8 mouse cellular contexts compared by ENCODE assay signal in the genomic region with DNA sequence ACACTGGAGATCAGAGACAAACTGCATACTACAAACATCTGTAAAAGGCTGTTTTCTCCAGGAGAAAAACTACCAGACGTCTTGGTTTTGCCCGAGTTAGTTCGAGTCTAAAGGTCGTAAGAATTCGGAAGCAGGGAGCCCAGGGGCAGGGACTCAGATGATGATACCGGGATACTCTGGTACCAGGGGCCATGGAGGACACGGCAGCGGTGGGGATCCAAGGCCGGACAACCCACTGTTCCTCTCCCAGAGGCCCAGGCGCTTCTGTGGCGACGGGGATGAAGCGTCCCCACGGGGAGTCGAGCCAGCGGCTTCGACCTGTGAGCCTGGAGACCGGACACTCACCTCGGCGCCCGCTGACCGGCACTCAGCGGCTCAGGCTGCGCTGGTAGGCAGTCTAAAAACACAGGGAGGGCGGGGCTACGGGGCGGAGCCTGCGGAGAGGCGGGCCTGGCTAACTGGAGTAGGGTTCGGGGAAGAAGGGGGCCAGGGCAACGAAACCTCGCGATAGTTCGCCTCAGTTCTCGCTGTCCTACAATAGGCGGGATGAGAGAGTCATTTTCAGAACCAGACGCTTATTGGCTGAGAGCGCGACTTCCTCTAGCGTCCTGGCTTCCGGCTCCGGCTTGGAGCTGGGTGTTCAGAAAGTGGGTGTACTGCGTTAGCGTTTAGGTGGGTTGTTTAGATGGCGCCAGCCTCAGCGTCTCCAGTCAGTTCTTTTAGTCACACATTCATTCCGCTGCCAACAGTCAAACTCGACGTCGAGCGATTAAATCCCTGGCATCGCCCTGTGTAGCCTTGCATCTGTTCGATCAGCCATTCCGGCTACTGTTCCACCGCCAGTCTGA. TPM values are rescaled to one million over a fixed set of nuclear protein-coding genes. Genes with fewer than 3 reads are reported as not detected.
DNase-seq lines count a peak whose midpoint lies in the region; ATAC-seq and TF ChIP-seq lines count a peak whose summit lies in the region.

Gene Lrrc28 (minus strand): TSS at position 436 of the 848 bp plus-strand sequence.

- TF ChIP-seq POLR2A in cortical plate, adult 2 months (IDR thresholded peaks at IDR 0.05; ENCODE audit: extremely low read depth, insufficient read depth, low read length): peak; percentile 100

- ATAC-seq in activated CD4-positive, CD25-positive, alpha-beta regulatory T cell, adult 4 months: peak; percentile 99

- H3K36me3 ChIP-seq in megakaryocyte, embryonic 14.5 days (replicated peaks; ENCODE audit: low read length): peaks cover 10% of the 10 kb centered on the region

- no peaks in the 10 kb centered on the region for H3K27me3 ChIP-seq in megakaryocyte, embryonic 14.5 days (replicated peaks)

- no peak for TF ChIP-seq CTCF in cortical plate, adult 2 months (IDR thresholded peaks at IDR 0.05; ENCODE audit: extremely low read depth, insufficient read depth, low read length)

- no peaks in the 10 kb centered on the region for H3K9me3 ChIP-seq in megakaryocyte, embryonic 14.5 days

- peak within 1 kb of the TSS; percentile 78 for H3K4me3 ChIP-seq in cortical plate, adult 2 months (ENCODE audit: insufficient read depth, low read length)
- peak within 1 kb of the TSS; percentile 99 for H3K4me3 ChIP-seq in megakaryocyte, embryonic 14.5 days (replicated peaks)

- peak; percentile 99 for DNase-seq in gastrocnemius, adult 8-10 months (ENCODE audit: low spot score in 2 of 2)
- peak; percentile 98 for DNase-seq in hindlimb bud, embryonic 11.5 days (ENCODE audit: extremely low spot score, low read depth, low spot score)
- DNase-seq in left cerebral cortex, adult 8-10 months (ENCODE audit: low spot score in 2 of 2): peak; percentile 96 to 98
- DNase-seq in right cerebral cortex, postnatal 10 days (ENCODE audit: low spot score in 2 of 2): peak; percentile 99 to 100
- peak; percentile 96 for DNase-seq in urinary bladder, postnatal 25 days (ENCODE audit: low spot score)

- peak within 1 kb of the TSS; percentile 42 for H3K27ac ChIP-seq in cortical plate, adult 2 months (ENCODE audit: insufficient read depth, low read length)

- peaks cover 3% of the 10 kb centered on the region; the same call in 1 of the 2 replicates for H3K4me1 ChIP-seq in cortical plate, adult 2 months (ENCODE audit: control insufficient read depth, insufficient read depth, low read length)
- H3K4me1 ChIP-seq in megakaryocyte, embryonic 14.5 days: peaks cover 17% of the 10 kb centered on the region

RNA-seq across cellular contexts. Expression of gene Lrrc28, which starts in this region (rescaled TPM):
- 10 to 100 TPM; 18.4 to 20.6 TPM for polyA plus RNA-seq in activated CD4-positive, CD25-positive, alpha-beta regulatory T cell, adult 4 months (2017; shearing (Covaris generic))
- polyA plus RNA-seq in cortical plate, adult 2 months (2012; rRNA removed): 33.8 and 43.1 TPM in 2 replicates
- 10 to 100 TPM; 26.2 to 35.8 (median 27.6) TPM for total RNA-seq in gastrocnemius, adult 8-10 months (2022)
- 10 to 100 TPM; 30.1 to 41.4 (median 32.4) TPM for total RNA-seq in left cerebral cortex, adult 8-10 months (2022)
- 11.0 and 12.3 TPM in 2 replicates for polyA plus RNA-seq in megakaryocyte, embryonic 14.5 days (2012; ENCODE audit: insufficient read depth, low replicate concordance)

Comparison
In these comparisons a context has a peak if more than half of its experiments do, and no peak if none do; other contexts are left out.
1. Peak in every context shown above with its lines: DNase-seq, ATAC-seq, H3K4me3 ChIP-seq and H3K27ac ChIP-seq.